Mouse (Mus musculus) cerebellum, postnatal 10 days (tissue): ENCODE measurements around the gene Capzb.

Experiments
- DNase-seq, 2 experiments: peaks; one replicate each; pipeline ENCODE4 v3.0.0; 2021; ENCODE audit warnings: mixed read lengths in 2 of 2

Gene Capzb

DNA sequence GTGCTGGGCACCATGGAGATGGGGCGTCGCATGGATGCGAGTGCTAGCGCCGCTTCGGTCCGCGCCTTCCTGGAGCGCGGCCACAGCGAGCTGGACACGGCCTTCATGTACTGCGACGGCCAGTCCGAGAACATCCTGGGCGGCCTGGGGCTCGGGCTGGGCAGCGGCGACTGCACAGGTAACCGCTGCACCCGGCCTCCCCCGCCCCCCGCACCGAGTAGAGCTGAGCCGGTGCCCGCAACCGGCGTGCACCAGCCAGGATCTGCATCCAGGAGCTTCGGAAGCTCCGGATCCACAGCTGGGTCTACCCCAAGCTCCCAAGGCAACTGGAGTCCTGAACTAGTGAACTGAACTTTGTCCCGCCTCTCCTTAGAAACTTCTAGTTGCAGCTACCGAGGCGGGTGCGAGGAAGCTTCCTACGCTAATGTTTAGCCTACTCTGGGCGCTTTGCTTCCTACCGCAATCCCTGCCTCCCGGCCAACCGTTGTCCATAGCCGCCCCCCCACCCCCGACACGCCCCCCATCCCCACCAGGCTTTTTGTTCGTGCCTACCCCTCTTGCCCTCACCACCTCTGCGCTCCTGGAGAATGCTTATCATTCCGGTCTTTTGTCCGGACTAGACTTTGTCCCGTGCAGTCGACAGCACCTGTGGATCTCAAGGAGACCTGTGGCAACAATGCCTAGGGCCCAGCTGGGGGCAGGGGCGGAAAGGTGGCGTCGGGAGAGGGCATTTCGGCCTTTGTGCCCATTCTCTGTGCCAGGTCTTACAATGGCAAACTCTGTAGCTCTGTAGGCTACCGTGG, 118.4 kb downstream of the Capzb start:
- DNase-seq, result no peak

DNA sequence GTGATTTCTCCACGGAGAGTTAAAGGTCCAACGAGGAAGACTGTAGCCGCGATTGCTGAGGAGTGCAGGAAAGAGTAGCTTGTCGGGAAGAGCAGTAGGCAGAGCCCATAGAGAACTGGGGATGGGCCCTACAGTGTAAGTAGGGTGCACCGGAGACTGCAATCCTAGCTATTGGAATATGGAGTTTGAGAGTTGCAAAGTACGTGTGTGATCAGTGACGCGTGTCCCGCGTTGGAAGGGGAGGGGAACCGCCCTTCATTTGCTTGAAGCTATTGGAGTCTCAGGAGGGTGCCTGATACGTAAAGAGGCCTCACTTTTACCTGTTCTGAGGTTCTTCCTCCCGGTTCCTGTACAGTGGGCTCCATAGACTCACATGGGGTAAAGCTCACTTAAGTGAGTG, 119.0 kb downstream of the Capzb start:
- no peak for DNase-seq

DNA sequence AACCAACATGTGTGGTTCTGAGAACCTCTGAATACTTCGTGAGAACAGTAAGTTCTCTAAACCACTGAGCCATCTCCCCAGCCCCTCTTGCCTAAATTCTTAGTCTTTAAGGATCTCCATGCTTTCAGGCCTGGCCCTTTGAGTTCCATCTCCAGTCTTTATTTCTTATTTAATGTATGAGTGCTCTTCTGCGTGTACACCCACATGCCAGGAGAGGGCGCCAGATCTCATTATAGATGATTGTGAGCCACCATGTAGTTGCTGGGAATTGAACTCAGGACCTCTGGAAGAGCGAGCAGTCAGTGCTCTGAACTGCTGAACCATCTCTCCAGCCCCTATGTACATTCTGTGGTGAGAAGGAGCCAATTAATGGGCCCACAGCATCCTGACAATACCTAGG, 119.9 kb downstream of the Capzb start:
- DNase-seq, result peak; percentile 54 to 62

DNA sequence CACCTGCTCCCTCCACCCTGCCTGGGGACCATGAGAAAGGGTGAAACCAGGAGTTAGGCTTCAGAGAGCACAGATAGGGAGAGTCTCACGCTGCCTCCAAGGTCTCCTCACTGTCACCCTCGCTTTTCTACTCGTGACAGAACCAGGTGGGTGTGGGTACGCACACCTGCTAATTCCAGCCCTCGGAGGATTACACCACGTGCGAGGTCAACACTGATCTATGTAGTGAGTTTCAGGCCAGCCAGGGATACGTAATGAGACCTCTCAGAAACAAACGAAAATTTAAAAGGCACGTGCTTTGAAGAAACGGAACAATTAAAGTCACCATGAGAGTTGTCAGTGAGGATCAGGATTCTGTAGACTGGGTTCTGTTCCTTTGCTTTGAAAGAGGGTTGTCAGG, 125.8 kb downstream of the Capzb start:
- no peak for DNase-seq

DNA sequence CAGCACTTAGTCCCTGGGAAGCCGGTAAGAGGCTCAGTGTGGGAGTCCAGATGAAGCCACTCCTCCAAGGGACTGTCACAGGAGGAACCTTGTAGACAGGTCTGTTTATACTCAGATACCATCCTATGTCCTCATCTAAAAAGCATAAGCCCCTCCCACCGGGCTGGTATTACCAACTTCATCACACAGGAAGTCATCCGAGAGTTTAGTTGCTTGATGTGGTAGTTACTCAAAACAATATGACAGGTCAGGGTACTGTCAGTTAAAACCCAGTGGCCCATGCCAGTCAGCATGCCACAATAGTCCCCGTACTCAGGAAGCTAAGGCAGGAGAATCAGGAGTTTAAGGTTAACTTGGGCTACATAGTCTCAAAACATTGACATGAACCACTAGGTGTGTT, 127.0 kb downstream of the Capzb start:
- no peak for DNase-seq

DNA sequence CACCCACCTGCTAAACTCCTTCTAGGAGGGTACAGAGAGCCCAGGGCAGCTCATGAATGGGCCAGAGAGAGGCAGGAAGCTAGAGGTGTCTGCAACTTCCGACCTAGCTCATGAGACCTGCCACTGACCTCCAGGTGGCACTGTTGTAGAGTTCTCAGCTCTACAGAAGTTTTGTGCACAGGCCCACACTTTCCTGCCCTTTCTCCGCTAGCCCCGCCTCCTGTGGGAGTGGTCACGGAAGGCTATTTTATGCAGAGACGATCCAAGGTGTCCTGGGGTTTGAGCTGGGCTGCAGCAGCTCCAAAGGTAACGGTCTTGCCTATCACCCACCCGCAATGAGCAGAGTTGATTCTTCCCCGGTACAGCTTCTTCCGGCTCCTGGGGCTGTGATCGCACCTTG, 137.9 kb downstream of the Capzb start:
- DNase-seq, result peak; percentile 59 to 66

DNA sequence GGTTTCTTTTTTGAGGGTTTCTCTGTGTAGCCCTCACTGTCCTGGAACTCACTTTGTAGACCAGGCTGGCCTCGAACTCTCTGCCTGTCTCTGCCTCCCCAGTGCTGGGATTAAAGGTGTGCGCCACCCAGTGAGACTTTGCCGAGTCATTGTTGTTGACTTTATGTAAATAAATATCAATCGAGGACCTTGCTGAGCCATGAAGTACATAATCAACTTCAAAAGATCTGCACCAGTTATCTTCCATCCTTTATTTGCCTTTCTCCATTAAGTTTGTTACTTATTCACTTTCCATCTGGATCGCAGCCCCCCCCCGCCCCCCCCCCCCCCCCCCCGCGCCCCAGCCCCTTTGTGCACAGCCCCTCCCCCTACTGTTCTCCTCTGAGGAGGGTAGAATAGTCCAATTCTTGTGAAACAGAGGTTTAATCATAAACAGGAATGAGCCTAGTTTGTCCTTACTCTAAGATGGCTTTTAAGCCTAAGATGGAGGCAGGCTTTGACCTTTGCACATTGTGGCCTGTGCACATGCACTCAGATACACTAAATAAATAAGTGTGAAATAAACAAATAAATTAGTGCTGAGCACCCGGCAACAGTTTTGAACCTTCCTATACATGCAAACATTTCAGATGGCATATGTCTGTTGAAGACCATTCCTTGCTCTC, 142.1 kb downstream of the Capzb start:
- DNase-seq, result no peak

DNA sequence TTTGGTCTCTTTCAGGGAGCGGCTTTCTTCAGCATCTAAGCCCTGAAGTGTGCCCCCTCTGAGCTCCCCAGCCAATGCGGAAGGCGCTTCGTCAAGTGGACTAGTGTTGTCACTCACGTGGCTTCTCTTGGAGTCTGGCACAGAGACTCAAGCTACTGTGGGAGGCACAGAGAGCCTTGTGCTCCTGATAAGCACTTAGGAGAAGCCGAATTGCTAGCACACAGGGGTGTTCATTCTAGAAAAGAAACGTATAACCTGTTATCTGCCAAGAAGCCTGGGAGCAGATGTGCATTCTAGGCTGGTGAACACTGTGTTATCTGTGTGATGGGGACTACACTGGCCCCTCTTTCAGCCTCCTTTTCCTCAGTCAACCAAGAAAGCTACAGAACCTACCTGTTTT, 142.8 kb downstream of the Capzb start:
- DNase-seq, result no peak

DNA sequence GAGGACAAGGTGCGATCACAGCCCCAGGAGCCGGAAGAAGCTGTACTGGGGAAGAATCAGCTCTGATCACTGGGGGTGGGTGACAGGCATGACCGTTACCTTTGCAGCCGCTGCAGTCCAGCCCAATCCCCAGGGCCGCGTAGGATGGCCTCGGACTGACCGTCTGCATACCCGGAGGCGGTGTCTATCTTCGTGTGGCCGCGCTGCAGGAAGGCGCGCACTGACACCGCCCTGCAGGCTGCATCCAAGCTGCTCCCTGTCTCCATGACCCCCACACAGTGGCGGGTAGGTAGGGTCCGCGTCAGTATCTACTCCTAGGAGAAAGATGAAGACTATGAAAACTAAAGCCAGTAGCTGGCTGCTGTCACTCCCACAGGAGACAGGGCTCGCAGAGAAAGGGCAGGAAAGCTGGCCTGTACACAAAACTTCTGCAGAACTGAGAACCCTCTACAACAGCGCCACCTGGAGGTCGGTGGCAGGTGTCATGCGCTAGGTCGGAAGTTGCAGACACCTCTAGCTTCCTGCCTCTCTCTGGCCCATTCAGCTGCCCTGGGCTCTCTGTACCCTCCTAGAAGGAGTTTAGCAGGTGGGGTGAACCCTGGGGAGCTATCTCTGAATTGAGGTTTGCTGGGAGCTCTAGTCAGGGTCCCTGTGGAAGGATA, 144.3 kb downstream of the Capzb start:
- peak; percentile 86 to 88 for DNase-seq

DNA sequence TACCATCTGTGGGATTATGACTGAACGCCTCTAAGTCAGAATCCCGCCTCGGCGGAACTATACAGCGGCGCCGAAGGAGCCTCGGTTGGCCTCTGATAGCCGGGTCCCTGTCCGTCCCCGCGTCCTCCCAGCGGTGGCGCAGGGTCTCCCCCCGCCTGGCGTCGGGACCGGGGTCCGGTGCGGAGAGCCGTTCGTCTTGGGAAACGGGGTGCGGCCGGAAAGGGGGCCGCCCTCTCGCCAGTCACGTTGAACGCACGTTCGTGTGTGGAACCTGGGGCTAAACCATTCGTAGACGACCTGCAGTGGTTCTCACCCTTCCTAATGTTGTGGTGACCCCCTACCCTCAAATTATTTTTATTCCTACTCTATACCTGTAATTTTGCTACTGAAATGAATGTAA, 145.4 kb downstream of the Capzb start:
- no peak for DNase-seq

DNA sequence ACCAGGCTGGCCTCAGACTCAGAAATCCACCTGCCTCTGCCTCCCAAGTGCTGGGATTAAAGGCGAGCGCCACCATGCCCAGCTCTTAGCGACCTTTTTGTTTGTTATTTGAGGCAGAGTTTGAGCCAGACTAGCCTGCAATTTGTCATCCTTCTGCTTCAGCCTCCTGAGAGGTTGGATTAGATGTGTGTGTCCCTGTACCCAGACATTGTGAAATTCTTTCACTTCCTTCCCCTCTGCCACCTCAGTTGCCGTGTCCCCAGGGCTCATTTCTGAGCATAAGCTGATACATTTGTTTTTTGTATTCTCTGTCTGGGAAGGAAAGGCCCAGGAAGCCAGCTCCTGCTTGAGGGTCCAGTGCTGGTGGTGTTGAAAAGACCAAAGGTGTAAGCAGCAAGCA, 148.1 kb downstream of the Capzb start:
- DNase-seq, result no peak
